Mouse (Mus musculus) hindbrain, embryonic 12.5 days (tissue): ENCODE measurements at regions not wholly inside any gene's neighbourhood (a gene's known extent, or its start where the extent isn't known, plus 50 kb on each side); places are given as distances from the start of the nearest gene placed in this dataset.

Source experiments
- ATAC-seq: fragments of 200-750 bp; cut with Nextera tagmentation; 2 replicates; pipeline ENCODE4 v1.8.0; 2017; ENCODE audit warnings: moderate TSS enrichment; ENCODE audit not compliant: low FRiP score
- H3K27ac ChIP-seq: fragments of 300-500 bp; sonication (generic); 2 replicates; pipeline ENCODE4 v1.5.1; 2016; ENCODE audit warnings: mild to moderate bottlenecking
- H3K27me3 ChIP-seq: fragments of 300-500 bp; sonication (generic); 2 replicates; pipeline ENCODE4 v1.6.1; 2016; ENCODE audit warnings: mild to moderate bottlenecking
- H3K36me3 ChIP-seq: fragments of 300-500 bp; sonication (generic); 2 replicates; pipeline ENCODE4 v1.6.1; 2016; ENCODE audit warnings: mild to moderate bottlenecking
- H3K4me1 ChIP-seq: fragments of 300-500 bp; sonication (generic); 2 replicates; pipeline ENCODE4 v1.6.1; 2016
- H3K4me2 ChIP-seq: fragments of 300-500 bp; sonication (generic); replicated peaks from 2 replicates; pipeline ENCODE4 v1.6.1; 2016; ENCODE audit warnings: mild to moderate bottlenecking
- H3K4me3 ChIP-seq: fragments of 300-500 bp; sonication (generic); 2 replicates; pipeline ENCODE4 v1.5.1; 2016; ENCODE audit warnings: mild to moderate bottlenecking
- H3K9ac ChIP-seq: fragments of 300-500 bp; sonication (generic); 2 replicates; pipeline ENCODE4 v1.6.1; 2016; ENCODE audit warnings: mild to moderate bottlenecking, moderate library complexity
- H3K9me3 ChIP-seq: fragments of 300-500 bp; sonication (generic); replicated peaks from 2 replicates; pipeline ENCODE4 v1.6.1; 2016; ENCODE audit warnings: mild to moderate bottlenecking
- WGBS: fragments of 180-500 bp; shearing (Covaris S2); methylation state at CpG from one replicate; pipeline ENCODE4 v1.1.7; 2016; 5-methylcytosine and 5-hydroxymethylcytosine counted together

DNA sequence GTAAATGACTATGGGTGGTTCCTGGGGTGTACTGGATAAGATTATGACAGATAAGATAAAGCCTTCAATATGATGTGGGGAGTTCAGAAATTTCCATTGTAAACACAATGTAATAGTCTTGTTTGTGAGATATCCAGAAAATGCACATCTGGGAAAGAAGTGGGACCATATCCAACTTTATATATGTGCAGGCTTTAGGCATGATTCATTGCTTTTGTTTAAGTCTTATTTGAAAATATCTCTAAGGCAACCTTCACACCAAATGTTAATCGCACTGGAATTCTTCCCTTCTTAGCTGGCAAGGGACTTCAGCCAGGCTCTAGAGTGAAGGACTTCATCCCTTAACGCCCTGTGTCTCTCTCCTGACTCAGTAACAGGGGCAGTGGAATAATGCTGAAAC lies 250.3 kb downstream of the Hs3st3b1 start:
- H3K9me3 ChIP-seq = no peaks in the 10 kb centered on the region
- ATAC-seq = no peak
- no peak overlapping the region for H3K27ac ChIP-seq
- no peak overlapping the region for H3K4me2 ChIP-seq
- WGBS = 83% methylated on average over 2 of the region's 2 CpGs
- H3K4me1 ChIP-seq = no peaks in the 10 kb centered on the region
- no peaks in the 10 kb centered on the region for H3K36me3 ChIP-seq
- H3K4me3 ChIP-seq = no peak overlapping the region
- H3K27me3 ChIP-seq = peaks cover 6% of the 10 kb centered on the region
- no peak overlapping the region for H3K9ac ChIP-seq

DNA sequence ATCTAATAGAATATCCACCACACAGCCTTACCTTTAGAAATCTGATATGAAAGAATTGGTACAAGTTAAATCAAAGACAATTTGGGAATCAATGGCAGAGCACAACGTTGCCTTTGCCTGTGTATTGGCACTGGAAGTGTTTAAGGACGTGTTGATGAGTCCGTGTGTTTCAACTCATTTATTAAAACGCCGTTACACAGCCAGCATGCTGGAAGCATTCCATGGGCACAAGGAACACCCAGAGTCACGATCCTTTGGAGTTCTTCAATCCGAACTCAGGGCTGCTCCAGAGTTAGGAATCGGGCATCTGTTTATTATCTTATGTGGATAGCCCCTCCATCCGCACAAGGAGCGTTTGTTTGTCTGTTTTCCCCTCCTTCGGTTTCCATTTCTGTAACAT lies 244.2 kb downstream of the Hs3st3b1 start:
- Histone ChIP-seq H3K9ac (no peak overlapping the region), H3K4me3 (no peak overlapping the region), H3K4me1 (peaks cover 8% of the 10 kb centered on the region), H3K27me3 (peaks cover 6% of the 10 kb centered on the region), H3K36me3 (no peaks in the 10 kb centered on the region), H3K9me3 (no peaks in the 10 kb centered on the region), H3K4me2 (no peak overlapping the region), H3K27ac (0 out of 2 replicates have a peak overlapping the region, but pooled peaks have one; percentile 32)
- ATAC-seq = no peak
- 80% methylated on average over 11 of the region's 11 CpGs for WGBS

DNA sequence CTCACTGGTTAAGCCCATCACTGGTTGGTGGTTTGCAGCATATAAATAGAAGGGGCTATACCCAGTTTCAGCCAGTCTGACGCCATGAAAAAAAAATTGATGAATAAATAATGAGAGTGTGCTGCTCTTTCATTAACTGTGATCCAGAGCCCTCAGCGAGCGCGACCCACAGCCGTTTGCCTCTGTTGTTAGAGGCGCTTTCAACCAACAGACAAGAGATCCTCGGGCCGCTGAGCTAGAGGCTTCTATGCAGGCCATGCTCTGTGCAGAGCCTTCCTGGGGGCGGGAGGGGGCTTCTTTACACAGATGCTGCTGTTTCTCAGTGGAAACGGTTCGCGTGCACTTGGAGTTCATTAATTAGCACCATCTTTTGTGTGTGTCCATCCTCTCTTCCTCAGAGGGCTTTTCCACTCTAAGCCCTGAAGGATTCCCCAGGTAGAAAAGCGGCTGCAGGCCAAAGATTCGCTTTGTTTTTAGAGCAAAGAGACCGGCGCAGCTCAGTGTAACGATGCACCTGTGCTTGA lies 243.6 kb downstream of the Hs3st3b1 start:
- Histone ChIP-seq H3K9ac (no peak overlapping the region), H3K4me1 (peaks cover 8% of the 10 kb centered on the region), H3K9me3 (no peaks in the 10 kb centered on the region), H3K36me3 (no peaks in the 10 kb centered on the region), H3K27me3 (peaks cover 6% of the 10 kb centered on the region), H3K4me2 (no peak overlapping the region), H3K27ac (peak overlapping the region; percentile 32; the same call in 1 of the 2 replicates), H3K4me3 (no peak overlapping the region)
- peak; percentile 19; the same call in 1 of the 2 replicates for ATAC-seq
- 51% methylated on average over 17 of the region's 17 CpGs for WGBS

DNA sequence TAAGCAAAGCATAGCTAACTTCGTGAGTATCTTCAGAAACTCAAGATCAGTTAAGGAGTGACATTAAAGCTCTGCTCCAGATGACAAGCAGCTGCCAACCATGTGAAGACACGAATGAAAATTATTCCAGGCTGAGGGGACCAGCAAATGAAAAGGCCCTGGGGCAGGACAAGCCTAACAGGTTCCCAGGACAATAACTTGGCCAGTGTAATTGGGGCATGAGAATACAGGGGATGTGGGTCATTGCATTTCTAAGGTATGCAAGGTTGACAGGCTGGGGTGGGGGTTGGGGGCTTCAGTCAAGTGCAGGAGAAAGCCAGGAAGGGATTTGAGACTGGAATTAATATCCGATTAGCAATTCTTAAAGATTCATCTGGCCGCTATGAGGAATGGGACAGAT lies 242.6 kb downstream of the Hs3st3b1 start:
- Histone ChIP-seq H3K4me2 (no peak overlapping the region), H3K27me3 (peaks cover 6% of the 10 kb centered on the region), H3K27ac (no peak overlapping the region), H3K9me3 (no peaks in the 10 kb centered on the region), H3K36me3 (no peaks in the 10 kb centered on the region), H3K9ac (no peak overlapping the region), H3K4me1 (peaks cover 8% of the 10 kb centered on the region), H3K4me3 (no peak overlapping the region)
- 66% methylated on average over 4 of the region's 4 CpGs for WGBS
- ATAC-seq = no peak

DNA sequence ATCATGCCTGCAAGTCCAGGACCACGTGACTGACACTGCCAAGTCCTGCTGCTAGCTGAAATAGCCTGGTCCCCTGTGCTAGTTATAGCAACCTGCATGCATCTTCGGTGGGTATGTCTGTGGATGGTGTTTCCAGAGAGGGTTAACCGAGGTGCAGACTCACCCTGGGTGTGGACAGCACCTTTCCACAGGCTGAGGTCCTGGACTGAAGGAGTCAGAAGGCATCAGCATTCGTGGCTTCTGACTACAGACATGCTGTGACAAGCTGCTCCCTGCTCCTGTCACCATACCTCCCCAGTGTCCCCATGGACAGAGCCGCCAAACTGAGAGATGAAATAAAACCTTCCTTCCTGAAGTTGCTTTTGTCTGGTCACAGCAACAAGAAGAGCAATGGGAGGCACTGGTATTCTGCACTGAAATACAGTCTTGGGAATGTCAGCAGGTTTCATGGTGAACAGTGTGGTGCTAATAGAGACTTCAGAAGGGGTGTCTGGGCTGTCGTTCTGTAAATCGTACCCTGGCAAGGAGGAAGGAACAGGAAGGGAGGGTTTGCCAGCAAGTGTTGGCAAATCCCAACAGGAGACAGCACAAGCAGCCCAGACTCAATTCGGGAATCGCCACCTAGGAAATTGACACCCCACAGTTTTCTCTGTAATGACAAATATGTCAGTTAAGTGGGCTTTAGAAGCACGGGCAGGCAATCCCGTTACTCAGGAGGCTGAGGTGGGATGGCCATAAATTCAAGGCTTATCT lies 237.7 kb downstream of the Hs3st3b1 start:
- no peaks in the 10 kb centered on the region for H3K27me3 ChIP-seq
- no peak overlapping the region for H3K4me3 ChIP-seq
- no peaks in the 10 kb centered on the region for H3K4me1 ChIP-seq
- no peak for ATAC-seq
- H3K4me2 ChIP-seq = no peak overlapping the region
- 64% methylated on average over 11 of the region's 11 CpGs for WGBS
- H3K9ac ChIP-seq = no peak overlapping the region
- H3K36me3 ChIP-seq = no peaks in the 10 kb centered on the region
- no peaks in the 10 kb centered on the region for H3K9me3 ChIP-seq
- H3K27ac ChIP-seq = no peak overlapping the region

DNA sequence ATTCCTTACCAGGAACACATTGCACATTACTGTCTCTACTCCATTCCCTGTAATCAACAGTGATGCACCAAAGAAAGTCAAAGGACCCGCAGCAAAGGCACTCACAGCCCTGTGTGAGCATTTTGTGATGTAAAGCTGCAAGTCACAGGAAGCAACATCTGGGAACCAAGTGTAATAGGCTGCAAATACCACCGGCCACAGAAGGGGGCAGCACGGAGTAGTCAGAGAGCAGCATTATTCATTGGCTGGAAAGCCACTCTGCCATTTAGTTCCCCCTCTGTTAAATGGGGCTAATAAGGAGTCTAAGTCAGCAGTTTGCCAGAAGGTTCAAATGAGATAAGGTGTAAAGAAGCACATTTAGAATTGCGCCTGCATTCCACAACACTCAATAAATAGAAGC lies 231.0 kb downstream of the Hs3st3b1 start:
- Histone ChIP-seq H3K4me2 (no peak overlapping the region), H3K27ac (no peak overlapping the region), H3K36me3 (no peaks in the 10 kb centered on the region), H3K4me1 (no peaks in the 10 kb centered on the region), H3K27me3 (no peaks in the 10 kb centered on the region), H3K4me3 (no peak overlapping the region), H3K9ac (no peak overlapping the region), H3K9me3 (no peaks in the 10 kb centered on the region)
- WGBS = 45% methylated on average over 4 of the region's 4 CpGs
- no peak for ATAC-seq

DNA sequence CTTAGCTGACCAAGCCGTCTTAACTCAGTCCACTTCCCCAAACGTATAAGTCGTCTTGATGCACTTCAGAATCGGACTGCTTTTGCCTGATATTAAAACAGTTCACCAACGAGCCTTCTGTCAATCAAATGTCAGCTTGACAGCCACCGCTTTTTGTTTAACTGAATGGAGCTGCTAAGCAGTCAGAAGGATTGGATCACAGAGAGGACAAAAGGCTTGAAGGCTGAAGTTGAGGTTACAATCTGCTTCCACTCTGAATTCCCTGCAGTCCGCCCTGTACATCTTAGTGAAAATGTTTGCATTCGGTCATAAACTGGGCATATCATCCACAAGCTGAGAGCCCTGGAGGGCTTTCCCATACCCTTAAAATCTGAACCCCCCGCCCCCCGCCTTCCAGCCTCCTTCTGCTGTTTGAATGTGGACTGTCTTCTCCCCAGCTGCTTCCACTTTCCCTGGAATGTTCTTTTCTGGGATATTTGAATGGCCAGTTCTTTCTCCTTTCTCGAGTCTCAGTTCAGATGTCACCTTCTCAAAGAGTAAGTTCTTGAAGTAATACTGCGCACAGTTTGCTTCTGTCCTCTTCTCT lies 217.0 kb downstream of the Hs3st3b1 start:
- ATAC-seq = no peak
- WGBS = 48% methylated on average over 12 of the region's 12 CpGs

DNA sequence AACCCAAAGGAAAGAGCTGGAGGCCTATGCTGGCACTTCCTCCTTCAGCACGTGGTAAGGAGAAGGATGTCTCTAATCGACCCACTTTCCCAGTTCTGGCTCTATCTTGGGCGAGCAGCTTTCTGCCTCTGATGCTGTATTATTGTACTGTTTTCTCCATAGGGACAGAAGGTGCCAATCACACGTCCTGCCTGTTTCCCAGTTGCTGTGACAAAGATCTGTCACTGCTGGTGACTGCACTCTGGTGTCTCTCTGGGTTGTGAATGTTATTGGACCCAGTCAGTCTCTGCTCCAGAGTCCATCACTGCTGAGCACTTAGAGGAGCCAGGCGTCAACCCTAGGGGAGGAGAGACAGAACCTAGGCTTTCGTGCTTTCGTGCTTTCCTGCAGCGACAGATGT lies 216.0 kb downstream of the Hs3st3b1 start:
- no peaks in the 10 kb centered on the region for H3K36me3 ChIP-seq
- no peak overlapping the region for H3K4me2 ChIP-seq
- no peaks in the 10 kb centered on the region for H3K27me3 ChIP-seq
- ATAC-seq = no peak
- H3K9ac ChIP-seq = no peak overlapping the region
- no peak overlapping the region for H3K4me3 ChIP-seq
- 53% methylated on average over 8 of the region's 8 CpGs for WGBS
- H3K4me1 ChIP-seq = peaks cover 20% of the 10 kb centered on the region
- H3K27ac ChIP-seq = no peak overlapping the region
- no peaks in the 10 kb centered on the region for H3K9me3 ChIP-seq

More for the DNA sequence above, 217.0 kb downstream of the Hs3st3b1 start:
- H3K4me1 ChIP-seq = peaks cover 20% of the 10 kb centered on the region
- H3K36me3 ChIP-seq = no peaks in the 10 kb centered on the region
- no peak overlapping the region for H3K4me3 ChIP-seq
- no peaks in the 10 kb centered on the region for H3K9me3 ChIP-seq
- no peak overlapping the region for H3K9ac ChIP-seq
- H3K27ac ChIP-seq = no peak overlapping the region
- no peak overlapping the region for H3K4me2 ChIP-seq
- no peaks in the 10 kb centered on the region for H3K27me3 ChIP-seq

DNA sequence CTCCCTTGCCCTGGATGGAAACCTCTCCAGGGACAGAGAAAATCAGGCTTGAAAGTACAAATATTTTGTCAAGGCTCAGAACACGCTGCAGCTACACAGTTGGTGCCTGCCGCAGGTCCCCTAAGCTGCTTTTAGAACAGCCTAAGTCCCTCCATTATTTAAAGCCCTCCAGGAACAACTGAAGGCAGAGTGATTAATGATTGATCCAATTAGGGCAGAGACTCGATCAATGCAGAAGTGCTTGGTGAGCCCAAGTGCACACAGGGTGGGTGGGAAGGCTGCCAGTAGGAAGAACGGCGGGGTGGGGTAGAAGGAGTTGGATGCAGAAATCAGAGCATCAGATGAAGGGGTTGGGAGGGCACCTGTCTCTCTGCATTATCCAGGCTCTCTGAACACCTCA lies 215.0 kb downstream of the Hs3st3b1 start:
- H3K9ac ChIP-seq = no peak overlapping the region
- peaks cover 20% of the 10 kb centered on the region for H3K4me1 ChIP-seq
- H3K27ac ChIP-seq = no peak overlapping the region
- no peaks in the 10 kb centered on the region for H3K36me3 ChIP-seq
- peaks cover 2% of the 10 kb centered on the region; the same call in 1 of the 2 replicates for H3K27me3 ChIP-seq
- no peak overlapping the region for H3K4me2 ChIP-seq
- WGBS = 27% methylated on average over 5 of the region's 5 CpGs
- no peaks in the 10 kb centered on the region for H3K9me3 ChIP-seq
- no peak overlapping the region for H3K4me3 ChIP-seq
- peak; percentile 43; the same call in 1 of the 2 replicates for ATAC-seq

DNA sequence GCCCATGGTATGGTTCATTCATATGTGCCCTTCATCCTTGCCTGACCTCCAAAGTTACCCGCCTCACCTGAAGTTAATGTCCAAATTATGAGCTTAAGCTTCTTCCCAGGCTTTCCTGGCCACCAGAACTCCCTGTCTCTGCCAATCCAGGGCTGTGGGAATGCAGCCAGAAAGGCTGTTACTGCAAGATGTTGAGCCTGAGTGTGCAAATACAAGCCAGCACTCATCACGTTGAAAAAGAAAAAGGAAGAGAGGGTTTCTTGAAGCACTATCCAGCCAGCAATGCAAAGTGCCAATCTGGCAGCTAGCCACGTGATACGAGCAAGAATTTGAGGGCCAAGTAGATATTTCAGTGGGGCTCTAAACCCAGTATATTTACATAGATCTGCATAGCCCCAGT lies 213.7 kb downstream of the Hs3st3b1 start:
- 78% methylated on average over 4 of the region's 4 CpGs for WGBS
- no peak overlapping the region for H3K4me3 ChIP-seq
- no peak overlapping the region for H3K9ac ChIP-seq
- H3K36me3 ChIP-seq = no peaks in the 10 kb centered on the region
- H3K27me3 ChIP-seq = peaks cover 2% of the 10 kb centered on the region; the same call in 1 of the 2 replicates
- no peak overlapping the region for H3K4me2 ChIP-seq
- no peaks in the 10 kb centered on the region for H3K9me3 ChIP-seq
- H3K27ac ChIP-seq = no peak overlapping the region
- ATAC-seq = no peak
- peaks cover 20% of the 10 kb centered on the region for H3K4me1 ChIP-seq

DNA sequence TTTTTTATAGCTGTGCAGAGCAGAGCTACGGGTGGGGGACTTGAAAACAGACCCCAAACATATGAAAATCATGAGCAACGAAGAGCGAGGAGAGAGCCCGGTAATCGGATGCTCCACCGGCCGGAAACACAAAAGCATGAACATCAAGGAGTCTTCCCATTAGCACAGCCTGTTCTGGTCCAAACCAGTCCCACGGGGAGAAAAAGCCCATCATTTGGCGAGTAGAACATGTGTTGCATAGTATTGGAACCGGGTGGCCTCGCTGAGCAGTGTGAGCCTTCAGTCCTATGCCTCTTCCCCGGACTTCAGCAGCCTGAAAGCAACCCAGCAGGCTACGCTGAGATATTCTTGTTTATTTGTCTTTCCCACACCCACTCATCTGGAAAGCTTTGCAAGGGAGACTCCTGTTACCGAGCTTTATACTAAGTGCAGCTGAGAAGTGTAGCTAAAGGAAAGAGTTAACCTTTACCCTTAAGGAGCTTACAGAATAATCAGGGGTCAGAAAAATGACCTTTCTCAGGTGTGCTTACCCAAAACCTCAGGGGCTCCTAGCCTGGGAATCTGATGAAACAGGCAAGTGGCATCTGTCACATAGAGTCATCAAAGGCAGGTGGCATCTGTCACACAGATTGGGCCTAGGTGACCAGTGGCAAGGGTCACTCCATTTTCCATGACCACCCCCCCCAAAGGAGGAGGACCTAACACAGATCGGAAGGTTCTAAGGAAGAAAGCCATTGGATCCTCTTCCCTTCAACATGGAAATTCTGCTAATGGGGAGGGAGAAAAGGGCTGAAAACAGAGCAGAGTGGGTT lies 209.8 kb downstream of the Hs3st3b1 start:
- no peak overlapping the region for H3K4me3 ChIP-seq
- H3K4me1 ChIP-seq = peaks cover under 1% of the 10 kb centered on the region; the same call in 1 of the 2 replicates
- peaks cover 2% of the 10 kb centered on the region; the same call in 1 of the 2 replicates for H3K27me3 ChIP-seq
- 51% methylated on average over 15 of the region's 15 CpGs for WGBS
- H3K9ac ChIP-seq = no peak overlapping the region
- H3K27ac ChIP-seq = no peak overlapping the region
- no peak for ATAC-seq
- H3K36me3 ChIP-seq = no peaks in the 10 kb centered on the region
- H3K4me2 ChIP-seq = no peak overlapping the region
- H3K9me3 ChIP-seq = no peaks in the 10 kb centered on the region

DNA sequence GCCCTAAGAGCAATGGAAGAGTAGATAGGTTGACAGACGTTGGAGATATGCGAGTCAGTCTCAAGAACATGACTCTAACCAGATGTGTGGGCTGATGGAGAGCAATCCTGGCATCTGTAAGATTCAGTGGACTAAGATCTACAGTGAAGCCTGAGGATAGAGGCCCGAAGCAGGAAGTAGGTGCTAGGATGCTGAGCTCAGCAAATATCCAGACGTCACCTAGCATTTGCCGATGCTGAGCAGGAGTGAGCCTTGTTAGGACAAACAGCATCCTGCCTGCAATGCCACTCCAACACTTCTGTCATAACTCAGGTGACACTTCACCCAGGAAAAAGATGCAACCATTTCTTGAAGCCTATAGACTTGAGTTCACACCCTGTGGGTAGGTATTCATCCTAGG lies 199.8 kb downstream of the Hs3st3b1 start:
- no peaks in the 10 kb centered on the region for H3K4me1 ChIP-seq
- H3K9ac ChIP-seq = no peak overlapping the region
- no peak overlapping the region for H3K4me3 ChIP-seq
- H3K27me3 ChIP-seq = no peaks in the 10 kb centered on the region
- H3K27ac ChIP-seq = no peak overlapping the region
- no peaks in the 10 kb centered on the region for H3K9me3 ChIP-seq
- no peaks in the 10 kb centered on the region for H3K36me3 ChIP-seq
- WGBS = 90% methylated on average over 5 of the region's 5 CpGs
- no peak overlapping the region for H3K4me2 ChIP-seq
- ATAC-seq = no peak
